Mouse (Mus musculus) spleen, postnatal 10 days (tissue): ENCODE measurements at regions not wholly inside any gene's neighbourhood (a gene's known extent, or its start where the extent isn't known, plus 50 kb on each side); places are given as distances from the start of the nearest gene placed in this dataset.

Experiments used
- DNase-seq, 2 experiments: peaks; one replicate each; pipeline ENCODE4 v3.0.0; 2021 to 2022; ENCODE audit warnings: low spot score in 2 of 2

DNA sequence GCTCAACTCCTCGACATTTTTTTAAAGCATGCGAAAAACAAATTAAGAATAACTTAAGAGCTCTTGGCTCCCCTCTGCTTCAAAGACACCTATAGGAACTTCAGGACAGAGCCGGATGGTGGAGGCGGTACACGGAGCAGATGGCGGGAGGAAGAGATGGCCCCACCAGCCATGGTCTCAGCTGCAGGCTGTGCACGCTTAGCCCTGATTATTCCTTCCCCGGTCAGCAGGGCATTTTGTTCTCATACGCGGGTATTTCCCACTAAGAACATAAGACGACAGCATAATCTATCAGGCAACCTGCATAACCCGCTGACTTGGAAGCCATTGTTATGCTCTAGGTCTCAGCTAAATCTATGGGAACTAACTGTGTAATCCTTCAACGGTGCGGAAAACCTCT lies 544.8 kb upstream of the Mgmt start:
- no peak for DNase-seq

DNA sequence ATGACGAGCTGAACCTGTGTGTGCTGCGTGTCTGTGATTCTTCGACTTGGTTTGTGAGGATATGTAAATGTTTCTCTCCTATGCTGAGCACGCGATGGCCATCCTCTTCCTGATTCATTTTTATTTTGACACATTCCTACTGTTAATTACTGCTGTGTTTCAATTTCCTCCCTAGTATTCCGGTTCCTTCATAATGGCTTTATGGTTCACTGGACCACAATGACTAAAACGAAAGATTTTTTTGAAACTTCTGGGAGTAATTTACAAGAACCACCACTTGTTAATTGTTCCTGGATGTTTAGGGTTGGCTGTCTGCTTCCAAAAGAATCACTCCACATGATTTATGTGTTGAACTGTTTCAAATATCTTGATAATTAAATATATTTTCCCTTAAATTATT lies 537.4 kb upstream of the Mgmt start:
- DNase-seq = no peak

DNA sequence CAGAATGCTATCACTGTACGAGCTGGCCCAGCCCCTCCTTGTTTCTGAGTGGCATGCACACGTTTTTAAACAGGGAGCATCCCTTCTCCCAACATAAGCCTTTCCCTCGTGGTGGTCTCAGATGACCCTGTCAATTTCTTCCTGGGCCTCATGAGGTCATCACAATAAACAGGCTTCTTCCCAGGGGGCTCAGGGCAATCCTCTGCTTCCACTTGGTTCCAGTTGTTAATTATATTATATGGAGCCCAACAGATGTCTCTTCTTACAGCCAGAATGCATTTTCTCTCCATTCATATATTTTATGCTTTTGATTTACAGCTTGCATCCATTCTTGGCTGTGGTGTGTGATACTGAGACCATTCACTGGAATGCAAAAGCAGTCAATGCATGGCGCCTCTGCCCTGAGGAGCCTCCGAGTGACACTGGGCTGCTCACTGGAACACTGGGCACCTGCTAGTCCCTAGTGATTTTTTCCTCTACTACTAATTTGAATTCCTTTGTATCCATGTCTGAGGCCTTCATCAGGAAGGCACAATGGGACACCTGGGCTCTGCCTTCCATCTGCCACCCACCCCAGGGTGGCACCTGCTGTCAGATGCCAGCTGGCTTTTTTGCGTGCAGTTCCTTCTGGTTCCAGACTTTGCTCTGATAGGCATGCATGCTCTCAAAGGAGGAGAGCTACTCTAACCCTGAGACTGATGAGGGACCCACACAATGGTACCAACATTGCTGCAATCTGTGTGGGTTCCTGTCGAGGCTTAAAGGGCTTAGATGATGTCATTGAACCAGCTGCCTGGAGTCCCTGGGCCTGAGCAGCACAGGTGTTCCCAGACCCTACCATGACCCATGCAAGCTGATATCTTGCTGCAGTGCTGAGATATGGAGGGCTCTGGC lies 528.8 kb upstream of the Mgmt start:
- no peak for DNase-seq

DNA sequence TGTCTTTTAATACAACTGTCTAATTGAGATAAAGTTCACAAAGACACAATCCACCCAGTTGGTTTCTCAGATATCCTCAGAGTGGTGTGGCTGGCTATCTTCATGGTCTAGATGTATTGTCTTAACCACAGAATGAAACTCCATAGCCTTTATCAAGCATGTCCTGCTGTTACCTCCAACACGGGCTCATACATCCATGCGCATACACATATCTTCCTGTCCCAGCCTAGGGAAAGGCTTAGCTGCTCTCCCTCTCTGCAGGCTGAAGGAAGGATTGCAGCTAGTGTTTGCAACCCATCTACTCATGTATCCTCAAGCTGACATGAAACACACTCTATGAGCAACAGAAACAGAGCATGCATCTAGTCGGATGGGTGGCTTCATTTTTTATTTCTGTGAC lies 517.2 kb upstream of the Mgmt start:
- no peak for DNase-seq

DNA sequence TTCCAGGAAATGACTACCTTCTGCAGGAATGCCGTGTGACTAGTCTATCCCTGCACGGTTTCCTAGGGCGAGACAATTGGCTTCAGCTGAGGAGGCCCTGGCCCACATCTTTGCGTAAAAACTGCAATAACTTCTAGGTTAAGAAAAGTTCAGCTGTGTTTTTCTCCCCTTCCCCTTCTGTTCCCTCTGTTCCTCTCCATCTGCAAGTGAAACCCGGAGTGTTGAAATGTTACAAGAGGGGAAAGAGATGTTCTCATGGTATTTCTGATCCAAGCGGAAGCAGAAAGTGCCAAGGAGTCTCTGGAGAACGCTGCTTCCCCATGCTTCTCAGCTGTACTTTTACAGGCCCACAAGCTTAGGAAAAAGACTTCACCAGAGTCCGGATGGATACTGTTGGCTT lies 516.7 kb upstream of the Mgmt start:
- DNase-seq = no peak

DNA sequence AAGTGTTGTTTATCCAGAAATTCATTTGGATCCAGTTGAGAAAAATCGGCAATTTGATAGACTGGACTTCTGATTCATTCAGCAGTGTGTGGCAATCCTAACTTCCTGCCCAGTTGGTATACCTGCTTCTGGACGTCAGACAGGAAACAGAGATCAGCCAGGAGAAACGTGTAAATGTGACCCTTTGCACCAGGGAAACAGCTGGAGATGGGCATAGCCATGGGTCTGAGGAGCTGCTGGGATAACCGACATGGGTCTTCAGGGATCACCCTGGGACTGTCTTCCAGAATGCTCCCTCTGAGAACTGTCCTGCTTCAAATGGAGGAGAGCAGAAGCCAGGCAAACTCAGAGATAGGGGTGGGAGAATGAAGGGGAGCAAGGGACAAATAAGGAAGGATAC lies 516.1 kb upstream of the Mgmt start:
- no peak for DNase-seq

DNA sequence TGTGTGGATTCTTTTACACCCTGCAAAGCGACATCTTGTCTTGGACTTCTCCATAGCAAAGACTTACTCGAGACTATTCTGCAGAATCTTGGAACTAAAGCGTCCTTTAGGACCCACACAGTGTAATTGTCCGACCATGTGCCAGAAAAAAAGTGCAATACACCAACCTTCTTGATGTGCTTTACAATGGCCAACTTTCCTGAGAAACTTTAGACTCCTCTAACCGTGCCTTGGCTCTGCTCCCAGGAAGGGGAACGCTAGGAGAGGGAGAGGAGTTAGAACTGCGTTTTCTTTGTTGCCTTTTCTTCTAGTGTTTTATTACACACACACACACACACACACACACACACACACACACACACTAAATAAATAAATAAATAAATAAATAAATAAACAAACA lies 515.1 kb upstream of the Mgmt start:
- no peak for DNase-seq

DNA sequence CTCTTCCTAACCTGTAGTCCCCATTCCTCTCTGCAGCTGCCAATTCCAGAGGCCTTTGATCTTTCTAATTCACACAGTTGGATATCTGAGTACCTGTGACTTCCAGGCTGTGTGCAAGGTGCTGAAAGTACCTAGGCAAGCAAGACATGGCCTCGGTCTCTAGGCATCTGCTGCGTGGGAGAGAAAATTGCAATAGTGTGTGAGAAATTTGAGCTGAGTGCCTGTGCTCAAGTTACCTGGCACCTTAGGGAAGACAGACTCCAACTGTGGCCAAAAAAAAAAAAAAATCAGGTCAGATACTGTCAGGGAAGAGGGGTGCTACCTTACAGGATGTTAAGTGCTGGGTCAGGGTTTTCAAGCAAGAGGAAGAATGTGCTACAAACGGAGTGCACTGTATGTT lies 514.7 kb upstream of the Mgmt start:
- no peak for DNase-seq

DNA sequence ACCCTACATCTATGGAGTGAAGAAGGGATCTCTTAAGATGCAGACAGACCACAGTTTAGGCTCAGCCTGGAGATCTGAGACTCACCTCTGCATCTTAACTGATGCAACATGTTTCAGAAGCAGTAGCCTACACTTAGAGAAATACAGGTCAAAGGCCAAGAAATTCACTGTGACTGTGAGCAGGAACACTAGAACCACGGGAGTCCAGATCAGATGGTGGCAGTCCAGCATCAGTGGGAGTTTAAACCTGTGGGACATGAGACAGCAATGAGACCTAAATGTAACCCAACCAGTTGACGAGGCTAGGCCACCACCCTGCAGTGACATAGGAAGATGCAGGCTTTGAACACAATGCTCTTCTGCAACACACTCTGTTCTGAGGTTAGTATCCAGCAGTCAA lies 511.1 kb upstream of the Mgmt start:
- DNase-seq = no peak

DNA sequence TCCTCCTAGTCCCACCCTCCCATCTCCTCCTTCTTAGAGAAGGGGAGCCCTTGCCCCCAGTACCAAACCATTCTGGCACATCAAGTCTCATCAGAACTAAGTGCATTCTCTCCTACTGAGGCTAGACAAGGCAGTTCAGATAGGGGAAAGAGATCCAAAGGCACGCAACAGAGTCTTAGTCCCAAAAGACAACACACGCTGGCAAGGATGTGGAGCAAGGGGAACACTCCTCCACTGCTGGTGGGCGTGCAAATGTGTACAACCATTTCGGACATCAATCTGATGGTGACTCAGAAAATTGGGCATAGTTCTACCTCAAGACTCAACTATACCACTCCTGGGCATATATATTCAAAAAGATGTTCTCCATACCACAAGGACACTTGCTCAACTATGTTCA lies 506.7 kb upstream of the Mgmt start:
- DNase-seq = no peak

DNA sequence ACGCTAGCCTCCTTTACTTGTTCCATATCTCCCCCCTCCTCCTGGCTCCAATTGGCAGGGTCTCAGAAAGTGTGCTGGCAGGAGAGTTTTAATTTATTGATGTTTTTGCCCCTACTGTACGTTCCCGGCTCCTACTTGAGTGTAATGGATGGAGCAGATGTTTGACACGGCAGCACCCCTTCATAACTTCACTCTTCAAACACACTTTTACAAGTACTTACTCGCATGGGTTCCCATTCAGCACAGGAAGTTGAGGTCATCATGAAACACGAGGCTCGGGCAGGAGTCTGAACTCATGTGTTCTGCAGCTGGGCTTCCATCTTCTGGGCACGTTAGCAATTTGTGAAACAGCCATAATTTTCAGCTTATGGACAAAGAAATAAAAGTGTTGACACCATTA lies 504.3 kb upstream of the Mgmt start:
- DNase-seq = no peak

DNA sequence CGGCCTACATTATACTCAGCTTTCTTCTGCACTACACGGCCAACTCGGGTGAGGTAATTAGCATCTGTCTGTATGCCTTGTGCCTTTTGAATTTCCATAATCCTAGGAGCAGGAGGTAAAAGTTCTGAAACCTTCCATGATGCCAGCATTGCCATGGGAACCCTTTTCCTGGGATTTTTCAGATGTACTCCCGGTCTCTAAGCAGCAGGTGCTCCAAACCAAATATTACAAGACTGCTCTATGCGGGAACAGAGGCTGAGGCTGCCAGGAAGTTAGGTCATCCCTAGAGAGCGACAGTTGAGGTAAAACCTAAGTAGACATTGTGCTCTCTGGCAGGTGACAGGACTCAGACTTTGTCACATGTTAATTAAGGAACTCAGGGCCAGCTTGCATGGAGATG lies 501.0 kb upstream of the Mgmt start:
- no peak for DNase-seq

DNA sequence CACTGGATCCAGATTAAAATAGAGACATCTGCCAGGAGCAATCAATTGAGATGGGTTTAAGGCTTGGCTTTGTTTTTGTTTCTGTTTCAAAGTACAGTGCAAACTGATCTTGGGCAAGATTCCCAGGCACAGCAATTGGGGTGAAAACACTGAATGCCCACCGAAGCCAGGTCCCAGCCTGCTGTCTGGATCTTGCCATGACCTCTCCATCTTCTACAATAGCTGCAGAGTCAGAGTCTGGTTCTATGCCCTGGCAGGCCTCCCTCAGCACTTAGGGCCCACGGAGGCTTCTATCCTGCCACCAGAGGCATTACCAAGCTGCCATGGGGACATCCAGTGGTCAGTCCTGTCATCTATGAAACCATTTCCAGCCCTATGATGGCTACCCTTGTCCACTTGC lies 498.6 kb upstream of the Mgmt start:
- DNase-seq = no peak

DNA sequence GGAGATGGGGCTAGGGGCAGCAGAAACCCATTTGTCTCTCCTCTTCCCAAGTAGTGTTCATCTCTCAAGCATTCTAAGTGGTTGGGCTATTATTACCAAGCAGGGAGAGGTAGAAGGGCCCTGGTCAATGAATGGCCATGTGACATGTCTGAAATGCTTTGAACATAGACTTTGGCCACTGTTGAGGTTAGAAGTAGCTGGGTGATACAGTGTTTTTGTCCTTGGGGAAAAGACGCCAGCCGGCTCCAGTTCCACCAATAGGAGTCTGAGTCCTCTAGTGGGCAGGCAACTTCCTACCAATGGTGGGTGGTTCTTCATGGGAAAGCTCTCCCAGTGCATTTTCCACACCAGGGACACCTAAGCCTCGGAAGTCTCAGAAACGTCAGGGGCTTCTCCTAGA lies 497.3 kb upstream of the Mgmt start:
- DNase-seq = no peak

DNA sequence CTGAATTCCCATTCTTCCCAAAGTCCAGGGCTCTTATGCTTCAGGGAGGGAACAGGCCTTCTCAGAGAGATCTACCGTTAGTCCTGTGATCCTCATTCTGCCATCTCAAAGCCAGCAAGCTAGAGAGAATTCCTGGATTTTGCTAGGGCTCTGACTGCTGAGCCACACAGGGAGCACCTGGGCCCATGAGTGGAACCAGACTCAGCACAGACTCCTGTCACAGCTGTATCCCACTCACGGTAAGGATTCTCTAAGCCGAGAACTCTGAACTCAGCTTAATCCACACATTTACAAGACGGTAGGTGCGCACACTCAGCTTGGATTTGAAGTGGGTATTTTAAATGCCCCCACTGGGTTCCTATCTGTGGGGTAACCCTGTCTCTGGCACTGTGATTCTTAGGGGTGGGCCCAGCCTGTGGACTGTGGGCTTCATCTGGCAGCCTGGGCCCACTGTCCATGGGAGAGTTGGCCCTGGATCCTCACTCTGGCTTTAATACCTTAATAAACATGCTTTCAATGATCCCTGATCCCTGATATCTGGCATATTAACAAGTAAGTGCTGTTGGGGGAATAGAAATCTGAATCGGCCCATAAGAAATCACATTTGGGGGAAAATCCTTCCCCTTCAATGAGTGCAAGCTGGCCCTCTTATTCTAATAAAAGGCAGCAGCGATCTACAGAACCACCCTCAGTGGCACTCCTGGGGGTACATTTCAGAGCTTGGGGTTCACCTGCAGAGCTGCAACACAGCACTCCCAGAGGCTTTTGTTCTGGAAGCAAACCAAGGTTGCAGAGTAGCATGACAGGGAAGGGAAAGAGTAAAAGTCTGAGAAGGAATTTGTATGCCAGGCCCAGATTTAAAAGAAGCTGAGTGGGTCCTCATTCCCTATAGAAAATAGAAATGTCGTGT lies 491.5 kb upstream of the Mgmt start:
- no peak for DNase-seq

DNA sequence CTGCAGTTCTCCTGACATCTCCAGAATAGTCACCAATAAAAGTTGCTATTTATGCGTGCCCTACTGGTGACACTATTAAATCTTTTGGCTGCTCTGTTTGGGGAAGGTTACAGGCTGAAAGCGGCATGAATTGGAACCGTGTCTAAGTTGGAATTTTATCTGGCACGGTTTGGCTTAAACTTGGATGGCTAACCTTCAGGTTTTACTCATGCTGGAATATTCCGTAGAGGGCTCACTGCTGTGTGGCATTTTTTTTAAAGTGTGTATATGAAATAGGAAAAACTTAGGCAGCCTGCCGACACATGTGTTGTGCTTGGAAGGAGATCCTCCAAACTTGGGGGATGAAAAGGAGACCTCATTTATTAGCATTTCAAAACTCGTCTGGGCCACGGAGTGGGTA lies 489.0 kb upstream of the Mgmt start:
- DNase-seq = no peak

DNA sequence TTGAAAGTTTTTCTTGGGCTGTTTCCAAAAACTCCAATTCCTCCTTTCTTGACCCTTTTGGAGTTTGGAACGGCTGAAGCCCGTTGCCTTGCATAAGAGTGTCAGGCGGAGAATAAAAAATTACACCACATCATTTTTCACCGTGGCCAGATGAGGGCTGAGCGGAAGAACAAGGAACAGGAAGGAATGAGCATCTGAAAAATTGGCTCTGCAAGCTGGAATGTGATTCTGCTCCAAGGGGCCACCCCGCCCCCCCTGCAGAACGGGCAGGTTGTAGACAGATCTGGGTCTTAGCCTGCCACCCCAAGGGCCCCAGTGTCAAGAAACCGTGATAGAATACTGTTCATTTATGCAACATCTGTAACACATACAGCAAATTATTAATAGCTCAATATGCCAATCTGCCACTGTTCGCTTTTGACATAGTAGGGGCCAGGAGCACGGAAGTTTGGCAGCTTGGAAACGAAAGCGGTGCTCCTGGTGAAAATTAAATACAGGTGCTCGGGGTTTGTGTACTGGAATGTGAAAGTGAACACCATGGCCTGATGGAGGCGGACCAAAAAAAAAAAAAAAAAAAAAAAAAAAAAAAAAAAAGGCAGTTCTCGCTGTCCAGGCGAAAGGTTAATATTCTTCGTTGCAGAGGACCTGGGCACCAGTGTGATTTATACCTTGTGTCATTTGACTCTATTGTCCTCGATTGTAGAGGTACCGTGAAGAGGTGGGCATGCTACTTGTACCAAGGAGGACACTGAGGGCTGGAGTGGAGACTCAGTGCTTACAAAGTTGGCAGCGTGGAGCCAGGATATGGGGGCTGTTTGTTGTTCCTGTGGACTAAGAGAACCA lies 487.9 kb upstream of the Mgmt start:
- no peak for DNase-seq

DNA sequence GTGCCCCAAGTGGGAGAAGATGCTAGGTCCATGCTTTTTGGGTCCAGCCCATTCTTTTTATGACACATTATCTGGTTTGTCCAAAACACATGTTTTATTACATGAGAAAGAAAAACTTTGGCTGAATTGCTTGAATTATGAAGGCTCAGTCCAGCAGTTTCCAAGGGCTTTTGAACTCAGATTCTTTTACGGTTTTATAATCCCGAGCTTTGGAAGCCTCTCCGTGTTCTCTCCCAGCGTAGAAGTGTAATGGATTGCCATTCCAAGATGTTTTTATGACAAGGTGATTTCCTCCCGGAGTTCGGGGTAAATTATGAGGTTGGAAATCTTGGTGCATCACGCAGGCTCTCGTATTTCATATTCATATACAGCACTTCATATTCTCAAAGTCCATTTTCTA lies 479.6 kb upstream of the Mgmt start:
- no peak for DNase-seq

DNA sequence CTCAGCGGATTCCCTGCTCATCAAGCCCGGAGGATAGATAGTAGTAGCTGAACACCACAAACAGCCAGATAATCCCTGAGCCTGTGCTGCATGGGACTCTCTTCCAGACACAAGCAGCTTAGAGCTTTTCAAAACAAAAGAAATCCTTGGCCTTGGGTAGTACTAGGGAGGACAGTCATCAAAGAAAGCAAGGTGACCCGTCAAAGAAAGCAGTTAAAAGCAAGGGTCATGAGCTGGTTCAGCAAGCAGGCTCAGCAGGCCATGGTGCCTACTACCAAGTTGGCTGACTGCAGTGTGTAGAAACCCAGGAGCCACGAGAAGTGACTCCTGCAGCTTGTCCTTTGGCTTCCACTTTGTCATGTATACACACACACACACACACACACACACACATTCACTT lies 477.1 kb upstream of the Mgmt start:
- no peak for DNase-seq

DNA sequence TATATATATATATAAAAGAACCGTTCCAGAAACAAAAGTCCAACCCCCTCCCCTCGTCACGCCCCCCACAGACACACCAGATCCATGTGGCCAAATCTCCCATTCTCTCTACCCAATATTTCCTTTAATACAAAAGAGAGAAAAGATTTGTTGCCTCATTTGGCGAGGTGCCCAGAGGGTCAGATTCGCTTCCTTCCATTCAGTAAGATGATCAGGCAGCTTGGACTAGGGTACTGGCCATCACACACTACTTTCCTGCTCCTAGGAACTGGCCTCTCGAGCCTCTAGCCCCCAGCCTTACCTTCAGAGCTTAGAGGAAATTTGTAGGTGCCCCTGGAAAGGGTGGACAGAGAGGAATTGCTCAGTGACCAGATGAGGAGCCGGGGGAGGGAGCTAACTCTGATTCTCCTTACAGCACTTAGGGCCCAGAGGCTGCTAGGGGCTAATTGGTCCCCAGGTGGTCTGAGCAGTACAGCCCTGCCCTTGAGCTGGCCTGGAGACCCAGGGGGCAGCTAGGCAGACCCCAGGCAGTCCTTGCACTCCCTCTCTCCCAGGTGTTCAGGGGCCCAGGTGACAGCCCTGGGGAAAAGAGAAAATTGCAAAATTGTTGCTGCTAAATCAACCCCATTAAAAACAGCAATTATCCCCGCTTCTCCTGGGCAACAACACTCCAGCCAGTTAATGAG lies 470.4 kb upstream of the Mgmt start:
- peak in 1 of 2 experiments; percentile 18 for DNase-seq

DNA sequence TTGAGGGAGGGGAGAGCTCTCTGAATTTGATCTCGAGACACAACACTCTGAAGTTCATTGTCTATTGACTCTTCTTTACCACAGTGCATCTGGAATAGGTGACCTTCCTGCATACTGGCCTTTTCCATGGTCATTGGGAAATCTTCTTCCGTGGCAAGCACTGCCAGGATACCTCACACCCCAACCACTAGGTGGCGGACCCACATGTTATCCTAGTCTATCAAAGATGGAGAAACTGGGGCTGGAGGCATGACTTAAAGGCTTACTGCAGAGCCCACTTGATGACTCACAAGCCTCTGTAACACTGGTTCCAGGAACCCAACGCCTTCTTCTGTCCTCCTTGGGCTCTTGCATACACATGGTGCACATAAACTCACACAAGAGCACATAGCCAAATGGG lies 467.2 kb upstream of the Mgmt start:
- no peak for DNase-seq
